Mouse (Mus musculus) hindbrain, postnatal 0 days (tissue): ENCODE data around the gene Sbno2. TPM values are rescaled to one million over a fixed set of nuclear protein-coding genes. Genes with fewer than 3 reads are reported as not detected.

Experiments
- ATAC-seq: fragments of 200-750 bp; cut with Nextera tagmentation; 2 replicates; pipeline ENCODE4 v1.8.0; 2017; ENCODE audit warnings: mild to moderate bottlenecking, moderate TSS enrichment, moderate library complexity
- DNase-seq: peaks from one replicate; pipeline ENCODE4 v3.0.0-alpha.2; 2015; ENCODE audit warnings: low spot score
- H3K27ac ChIP-seq: fragments of 300-500 bp; sonication (generic); 2 replicates; pipeline ENCODE4 v1.5.1; 2014; ENCODE audit warnings: mild to moderate bottlenecking
- H3K27me3 ChIP-seq: fragments of 300-500 bp; sonication (generic); 2 replicates; pipeline ENCODE4 v1.6.1; 2014; ENCODE audit warnings: low read length, mixed read lengths; ENCODE audit not compliant: insufficient read depth
- H3K36me3 ChIP-seq: fragments of 300-500 bp; sonication (generic); 2 replicates; pipeline ENCODE4 v1.6.1; 2014; ENCODE audit warnings: low read length, mixed read lengths; ENCODE audit not compliant: insufficient read depth
- H3K4me1 ChIP-seq: fragments of 300-500 bp; sonication (generic); 2 replicates; pipeline ENCODE4 v1.6.1; 2014; ENCODE audit warnings: antibody characterized with exemption, low read length, mixed read lengths; ENCODE audit not compliant: insufficient read depth
- H3K4me2 ChIP-seq: fragments of 300-500 bp; sonication (generic); 2 replicates; pipeline ENCODE4 v1.6.1; 2014; ENCODE audit warnings: low read depth, mild to moderate bottlenecking, low read length, moderate library complexity, mixed read lengths
- H3K4me3 ChIP-seq: fragments of 300-500 bp; sonication (generic); 2 replicates; pipeline ENCODE4 v1.5.1; 2014; ENCODE audit warnings: low read length
- H3K9ac ChIP-seq: fragments of 300-500 bp; sonication (generic); replicated peaks from 2 replicates; pipeline ENCODE4 v1.6.1; 2014; ENCODE audit warnings: mild to moderate bottlenecking, low read length, moderate library complexity, mixed read lengths
- H3K9me3 ChIP-seq: fragments of 300-500 bp; sonication (generic); 2 replicates; pipeline ENCODE4 v1.6.1; 2016; ENCODE audit warnings: low read length, mixed read lengths
- CTCF ChIP-seq: IDR thresholded peaks from 2 replicates; pipeline ENCODE4 v1.5.1; 2016; ENCODE audit warnings: antibody characterized with exemption, control low read depth, low read depth
- WGBS: fragments of 180-500 bp; shearing (Covaris S2); extraction: QIAGEN DNeasy Blood & Tissue Kit; methylation state at CpG from one replicate; pipeline ENCODE4 v1.1.7; 2014; 5-methylcytosine and 5-hydroxymethylcytosine counted together
- polyA plus RNA-seq: library from polyadenylated mRNA; unstranded; fragments of >200 nt; fragmentation: Nextera tagmentation; extraction: Ambion mirVana; gene quantifications from 2 replicates; pipeline ENCODE4 v1.2.1, GENCODE M21; 2015
- total RNA-seq: library from RNA; depleted of rRNA; stranded (reverse); fragments of >200 nt; gene quantifications from 2 replicates; pipeline ENCODE4 v1.2.3, GENCODE M21; 2014

The Sbno2 gene
- total and polyA plus RNA-seq, 2 experiments from 2014 or later: 6.9 to 23.7 TPM

DNA sequence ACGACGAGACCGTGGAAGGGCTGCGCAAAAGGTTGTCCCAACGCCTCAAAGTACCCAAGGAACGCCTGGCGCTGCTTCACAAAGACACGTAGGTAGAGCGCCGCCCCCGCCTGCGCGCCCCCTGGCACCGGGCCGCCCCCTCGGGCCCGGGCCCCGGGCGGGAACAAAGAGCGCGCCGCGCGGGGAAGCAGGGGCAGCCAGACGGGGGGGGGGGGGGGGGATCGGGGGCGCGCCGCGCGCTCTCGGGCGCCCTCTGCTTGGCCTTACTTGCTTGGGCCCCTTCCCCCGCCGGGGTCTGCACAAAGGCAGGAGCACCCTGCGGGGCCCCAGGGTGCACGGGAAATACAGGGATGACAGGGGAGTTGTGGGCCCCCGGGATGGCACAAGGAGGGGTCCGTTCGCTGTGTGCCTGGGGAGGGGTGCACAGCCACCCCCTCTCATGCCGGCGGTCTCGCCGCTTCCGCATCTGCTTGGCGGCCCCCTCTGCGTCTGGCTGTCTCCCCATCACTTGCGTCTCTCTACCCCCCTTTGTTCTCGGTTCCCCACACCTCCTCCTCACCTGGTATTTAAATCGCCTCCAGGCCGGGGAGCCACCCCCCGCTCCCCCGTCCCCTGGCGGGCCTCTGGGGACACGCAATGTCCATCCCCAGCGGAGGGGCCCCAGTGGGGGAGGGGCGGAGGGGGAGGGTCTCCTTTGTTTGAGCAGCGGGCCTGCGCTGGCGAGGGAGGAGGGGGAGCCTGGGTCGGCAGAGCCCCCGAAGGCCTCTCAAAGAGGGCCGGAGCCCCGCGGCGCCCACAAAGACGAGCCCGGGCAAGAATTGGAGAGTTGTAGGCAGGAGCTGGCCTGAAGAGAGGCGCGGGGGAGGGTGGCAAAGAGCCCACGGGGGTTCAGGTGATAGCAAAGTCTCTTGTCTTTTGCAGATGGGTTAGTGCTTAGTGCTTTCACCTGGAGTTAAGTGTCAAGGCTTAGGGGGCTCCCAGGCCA, 45.1 kb upstream of the Sbno2 start:
- Histone ChIP-seq H3K4me2 (peak overlapping the region; percentile 89), H3K27ac (peak overlapping the region; percentile 96), H3K9me3 (no peaks in the 10 kb centered on the region), H3K9ac (peak overlapping the region; percentile 99), H3K4me1 (peaks cover 19% of the 10 kb centered on the region; the same call in 1 of the 2 replicates), H3K36me3 (peaks cover 25% of the 10 kb centered on the region), H3K4me3 (peak overlapping the region; percentile 97), H3K27me3 (no peaks in the 10 kb centered on the region)
- WGBS: 0% methylated on average over 57 of the region's 71 CpGs
- 0 out of 2 replicates have a peak, but pooled peaks have one; percentile 2 for TF ChIP-seq CTCF
- ATAC-seq (no peak), DNase-seq (peak; percentile 87)

DNA sequence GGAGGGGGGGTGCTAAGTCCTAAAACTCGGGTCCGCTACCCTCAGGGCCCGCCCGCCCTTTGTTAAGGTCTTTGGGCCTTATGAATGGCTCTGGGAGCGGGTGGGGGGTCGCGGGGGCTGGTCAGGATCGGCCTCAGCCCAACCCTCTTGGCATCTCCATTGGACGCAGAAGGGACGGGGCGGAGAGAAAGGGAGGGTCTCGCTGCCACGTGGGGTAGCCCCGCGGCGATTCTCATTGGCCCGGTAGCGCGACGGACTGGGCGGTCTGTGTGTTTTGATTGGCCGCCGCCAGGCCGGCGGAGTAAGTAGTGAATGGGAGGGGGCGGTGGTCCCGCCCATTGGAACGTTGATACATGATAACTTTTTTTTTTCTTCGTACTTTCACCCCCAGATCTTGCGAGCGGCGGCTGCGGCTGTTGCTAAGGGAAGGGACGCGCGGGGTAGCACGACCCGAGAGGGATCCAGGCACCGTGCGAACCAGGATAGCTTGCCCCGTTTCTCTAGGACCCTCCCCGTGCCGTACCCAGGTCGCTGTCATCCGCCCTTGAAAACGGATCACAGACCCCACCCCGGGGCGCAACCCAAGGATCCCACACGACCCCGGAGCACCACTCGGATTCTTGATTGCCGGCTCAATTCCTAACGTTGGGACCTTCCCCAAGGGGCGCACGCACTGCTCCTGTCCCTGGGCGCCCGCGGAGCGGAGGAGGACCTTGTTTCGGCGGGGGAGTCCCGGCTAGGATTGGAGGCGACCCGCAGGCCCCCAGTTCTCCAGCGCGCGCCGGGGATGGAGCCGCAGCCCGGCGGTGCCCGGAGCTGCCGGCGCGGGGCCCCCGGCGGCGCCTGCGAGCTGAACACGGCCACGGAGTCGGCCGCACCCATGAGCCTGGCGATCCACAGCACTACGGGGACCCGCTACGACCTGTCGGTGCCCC, 44.2 kb upstream of the Sbno2 start:
- under 1% methylated on average over 83 of the region's 88 CpGs for WGBS
- Histone ChIP-seq H3K9ac (peak overlapping the region; percentile 99), H3K27me3 (no peaks in the 10 kb centered on the region), H3K4me3 (peak overlapping the region; percentile 97), H3K36me3 (peaks cover 18% of the 10 kb centered on the region), H3K4me2 (peak overlapping the region; percentile 89), H3K4me1 (peaks cover 19% of the 10 kb centered on the region; the same call in 1 of the 2 replicates), H3K9me3 (no peaks in the 10 kb centered on the region), H3K27ac (peak overlapping the region; percentile 96)
- TF ChIP-seq CTCF: peak; percentile 22
- DNase-seq: peak; percentile 99
- peak; percentile 86 for ATAC-seq

DNA sequence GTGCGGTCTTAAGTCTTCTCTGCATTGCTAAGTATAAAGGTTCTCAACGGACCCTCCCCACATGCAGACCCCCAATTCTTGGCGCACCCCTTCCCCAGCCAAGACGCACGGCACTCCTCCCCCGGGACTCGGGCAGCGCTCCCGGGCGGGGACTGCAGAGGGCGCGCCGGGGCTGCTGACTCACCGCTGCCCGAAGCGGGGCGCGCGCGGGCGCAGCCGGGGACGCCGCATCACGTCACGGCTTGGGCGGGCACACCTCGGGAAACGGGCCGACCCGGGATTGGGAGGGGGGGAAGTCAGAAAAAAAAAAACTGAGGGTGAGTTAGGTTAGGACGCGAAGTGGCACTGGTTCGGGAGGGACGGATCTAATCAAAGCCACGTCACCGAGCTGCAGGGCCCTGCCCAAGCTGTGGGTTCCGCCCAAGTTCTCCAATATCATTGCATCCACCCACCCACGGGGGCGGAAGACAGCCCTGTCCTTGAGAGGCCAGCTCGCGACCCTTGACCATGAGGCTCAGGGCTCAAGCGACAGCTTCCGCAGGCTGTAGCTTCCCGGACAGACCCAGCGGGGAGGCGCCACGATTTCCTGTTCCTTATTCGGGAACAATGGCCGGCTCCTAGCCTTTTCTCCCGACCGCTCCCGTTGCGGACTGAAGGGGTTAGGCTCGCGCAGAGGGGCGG, 43.4 kb upstream of the Sbno2 start:
- ATAC-seq (peak; percentile 48), DNase-seq (peak; percentile 97)
- H3K4me1 ChIP-seq: peaks cover 19% of the 10 kb centered on the region; the same call in 1 of the 2 replicates
- H3K4me2 ChIP-seq: peak overlapping the region; percentile 80
- H3K27ac ChIP-seq: peak overlapping the region; percentile 96
- peaks cover 14% of the 10 kb centered on the region for H3K36me3 ChIP-seq
- peak; percentile 51 for TF ChIP-seq CTCF
- peak overlapping the region; percentile 89 for H3K9ac ChIP-seq
- WGBS: under 1% methylated on average over 56 of the region's 57 CpGs
- peak overlapping the region; percentile 97 for H3K4me3 ChIP-seq
- H3K9me3 ChIP-seq: no peaks in the 10 kb centered on the region
- no peaks in the 10 kb centered on the region for H3K27me3 ChIP-seq

DNA sequence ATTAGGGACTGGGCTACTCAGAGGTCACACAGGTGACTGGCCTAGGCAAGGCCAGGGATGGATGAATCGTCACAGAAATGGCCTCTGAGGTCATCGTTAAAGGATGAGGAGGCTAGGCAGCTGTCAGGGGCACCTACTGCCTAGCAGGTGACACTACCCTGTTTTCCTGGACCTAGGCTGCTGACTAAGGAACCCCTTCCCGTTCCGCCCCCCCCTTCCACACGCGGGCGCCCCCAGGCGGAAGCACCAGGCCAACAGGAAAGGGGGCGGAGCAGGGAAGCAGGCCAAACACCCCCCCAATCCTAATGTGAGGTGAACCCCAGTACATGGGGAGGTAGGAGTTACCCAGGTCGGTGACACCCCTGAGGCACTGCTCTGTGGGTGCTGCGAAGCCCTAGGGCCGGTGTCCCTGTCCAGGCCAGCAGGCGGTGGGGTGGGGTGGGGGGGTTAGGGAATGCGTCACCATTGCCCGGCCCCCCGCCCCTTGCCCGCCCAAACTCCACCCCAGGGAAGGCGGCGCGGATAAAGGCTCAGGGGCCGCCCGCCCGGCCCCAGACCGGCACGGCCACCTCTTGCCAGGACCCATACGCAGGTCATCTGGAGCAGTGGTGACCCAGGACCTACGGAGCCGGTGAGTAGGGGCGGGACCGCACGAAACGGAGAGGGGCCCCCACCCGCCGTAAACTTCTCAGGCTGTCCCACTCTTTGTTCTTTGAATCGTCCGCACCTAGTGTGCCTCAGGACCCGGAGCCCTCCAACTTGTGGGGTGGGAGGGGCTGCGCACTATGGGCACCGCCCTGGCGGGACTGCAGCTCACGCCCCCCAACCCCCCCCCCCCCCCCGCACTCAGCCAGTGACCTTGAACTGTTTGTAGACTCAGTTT, 42.6 kb upstream of the Sbno2 start, which contains the start of gene Midn:
Midn (plus strand) TSS at position 554 of the 883 bp plus-strand sequence.
- TF ChIP-seq CTCF: peak; percentile 68
- DNase-seq (peak; percentile 77), ATAC-seq (peak; percentile 13)
- Histone ChIP-seq H3K4me1 (peaks cover 16% of the 10 kb centered on the region; the same call in 1 of the 2 replicates), H3K4me3 (peak within 1 kb of the TSS; percentile 97), H3K27me3 (no peaks in the 10 kb centered on the region), H3K4me2 (peak within 1 kb of the TSS; percentile 80), H3K36me3 (peaks cover 9% of the 10 kb centered on the region), H3K9me3 (no peaks in the 10 kb centered on the region), H3K27ac (peak within 1 kb of the TSS; percentile 96), H3K9ac (peak within 1 kb of the TSS; percentile 89)
- 1% methylated on average over 38 of the region's 42 CpGs for WGBS

DNA sequence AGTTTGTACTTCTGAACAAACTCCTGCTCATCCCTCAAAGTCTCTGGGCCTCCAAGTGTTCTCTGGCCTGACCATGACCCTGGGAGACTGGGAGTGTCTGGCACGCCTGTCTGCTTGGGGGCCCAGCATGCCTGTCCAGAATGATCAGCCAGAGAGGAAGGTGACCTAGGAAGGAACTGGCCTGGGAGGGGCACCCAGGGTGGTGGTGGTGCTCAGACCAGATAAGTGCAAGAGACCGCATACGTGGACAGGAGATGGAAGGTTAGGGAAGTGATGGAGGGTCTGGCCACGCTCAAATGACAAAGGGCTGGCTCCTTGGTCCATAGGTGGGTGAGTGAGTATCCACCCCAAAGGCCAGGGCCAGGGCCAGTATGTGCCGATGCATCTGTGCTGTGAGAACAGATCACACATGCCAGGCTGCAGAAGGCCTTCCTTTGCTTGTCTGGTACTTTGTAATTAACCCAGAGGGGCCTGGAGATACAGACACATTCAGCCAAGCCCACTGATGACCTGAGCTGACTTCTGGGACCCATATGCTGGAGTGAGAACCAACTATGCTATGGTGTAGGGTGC, 41.9 kb upstream of the Sbno2 start:
- Histone ChIP-seq H3K36me3 (peaks cover 9% of the 10 kb centered on the region), H3K27me3 (no peaks in the 10 kb centered on the region), H3K9ac (no peak overlapping the region), H3K4me1 (peaks cover 12% of the 10 kb centered on the region; the same call in 1 of the 2 replicates), H3K4me2 (peak overlapping the region; percentile 80; the same call in 1 of the 2 replicates), H3K9me3 (no peaks in the 10 kb centered on the region), H3K27ac (peak overlapping the region; percentile 96), H3K4me3 (no peak overlapping the region)
- ATAC-seq: no peak
- TF ChIP-seq CTCF: no peak
- DNase-seq: no peak
- WGBS: 71% methylated on average over 5 of the region's 5 CpGs
